Mouse (Mus musculus) embryo, embryonic 11 days (tissue): ENCODE measurements around the gene Fry.
A peak's percentile ranks its signal among the peaks of the same experiment; 100 is the strongest.

Experiments
- DNase-seq: peaks from one replicate; pipeline ENCODE4 v3.0.0-alpha.2; 2015

The Fry gene

GRCm38 (mm10) chr5:150281084-150281483 is 162.6 kb downstream of the Fry start:
- DNase-seq = no peak

- DNase-seq = no peak
These were observed 163.6 kb downstream of the Fry start for GRCm38 (mm10) chr5:150282091-150282490.

- no peak for DNase-seq
These were observed 169.5 kb downstream of the Fry start for GRCm38 (mm10) chr5:150287949-150288348.

GRCm38 (mm10) chr5:150289611-150290010 is 171.2 kb downstream of the Fry start:
- DNase-seq = peak; percentile 13

- DNase-seq = peak; percentile 2
These were observed 172.2 kb downstream of the Fry start for GRCm38 (mm10) chr5:150290494-150291199.

GRCm38 (mm10) chr5:150291216-150291615 is 172.8 kb downstream of the Fry start:
- no peak for DNase-seq

GRCm38 (mm10) chr5:150292186-150292585 is 173.7 kb downstream of the Fry start:
- no peak for DNase-seq

GRCm38 (mm10) chr5:150294306-150294705 is 175.9 kb downstream of the Fry start:
- peak; percentile 31 for DNase-seq

GRCm38 (mm10) chr5:150295096-150295495 is 176.7 kb downstream of the Fry start:
- peak; percentile 11 for DNase-seq

- no peak for DNase-seq
These were observed 180.5 kb downstream of the Fry start for GRCm38 (mm10) chr5:150298969-150299368.

- no peak for DNase-seq
These were observed 183.7 kb downstream of the Fry start for GRCm38 (mm10) chr5:150302123-150302522.

- DNase-seq = no peak
These were observed 184.6 kb downstream of the Fry start for GRCm38 (mm10) chr5:150302996-150303395.

- DNase-seq = no peak
These were observed 188.1 kb downstream of the Fry start for GRCm38 (mm10) chr5:150306497-150306896.

GRCm38 (mm10) chr5:150313229-150313628 is 194.8 kb downstream of the Fry start:
- DNase-seq = no peak

GRCm38 (mm10) chr5:150314582-150314981 is 196.1 kb downstream of the Fry start:
- DNase-seq = no peak

GRCm38 (mm10) chr5:150325411-150325810 is 207.0 kb downstream of the Fry start:
- no peak for DNase-seq

GRCm38 (mm10) chr5:150328686-150329085 is 210.2 kb downstream of the Fry start:
- no peak for DNase-seq

- no peak for DNase-seq
These were observed 213.4 kb downstream of the Fry start for GRCm38 (mm10) chr5:150331821-150332220.

GRCm38 (mm10) chr5:150332810-150333209 is 214.4 kb downstream of the Fry start:
- no peak for DNase-seq

GRCm38 (mm10) chr5:150333328-150333731 is 214.9 kb downstream of the Fry start:
- no peak for DNase-seq

GRCm38 (mm10) chr5:150336451-150336850 is 218.0 kb downstream of the Fry start:
- no peak for DNase-seq

- DNase-seq = no peak
These were observed 219.3 kb downstream of the Fry start for GRCm38 (mm10) chr5:150337696-150338095.

- peak; percentile 23 for DNase-seq
These were observed 222.5 kb downstream of the Fry start for GRCm38 (mm10) chr5:150340944-150341343.

- DNase-seq = no peak
These were observed 223.7 kb downstream of the Fry start for GRCm38 (mm10) chr5:150342139-150342538.

GRCm38 (mm10) chr5:150345946-150346345 is 227.5 kb downstream of the Fry start:
- DNase-seq = no peak
